Mouse (Mus musculus) G1E-ER4 (cell line): Measurements from ENCODE around the gene Tmem163. TPM values are rescaled to one million over a fixed set of nuclear protein-coding genes. Genes with fewer than 3 reads are reported as not detected.

Experiments used
- GATA1 ChIP-seq: IDR thresholded peaks from one replicate; pipeline ENCODE4 v1.8.0; 2012; ENCODE audit warnings: low read length, inconsistent platforms
- polyA plus RNA-seq: library from polyadenylated mRNA; stranded (reverse); fragments of >175 nt; gene quantifications from 2 replicates; pipeline ENCODE4 v1.2.3, GENCODE M21; 2012

Tmem163 gene
- polyA plus RNA-seq, 1 experiment, result not detected

DNA sequence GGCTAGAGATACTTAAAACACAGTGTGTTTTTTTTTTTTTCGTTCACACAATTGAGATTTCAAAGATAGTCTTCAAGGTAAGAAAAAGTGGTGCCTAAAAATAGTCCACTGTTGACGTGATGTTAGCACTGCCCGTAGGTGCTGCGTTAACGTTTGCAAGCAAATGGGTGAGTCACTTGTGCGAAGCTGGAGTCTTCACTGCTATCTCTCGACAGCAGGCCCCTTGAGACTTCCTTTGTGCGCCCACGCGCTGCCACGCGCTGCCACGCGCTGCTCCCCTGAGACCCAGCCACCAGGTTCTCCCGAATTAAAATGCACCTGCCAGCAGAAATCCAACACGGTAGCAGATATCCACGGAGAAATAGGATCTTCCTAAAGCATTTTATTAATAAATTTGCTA lies 178.6 kb downstream of the Tmem163 start:
- no peak for TF ChIP-seq GATA1

DNA sequence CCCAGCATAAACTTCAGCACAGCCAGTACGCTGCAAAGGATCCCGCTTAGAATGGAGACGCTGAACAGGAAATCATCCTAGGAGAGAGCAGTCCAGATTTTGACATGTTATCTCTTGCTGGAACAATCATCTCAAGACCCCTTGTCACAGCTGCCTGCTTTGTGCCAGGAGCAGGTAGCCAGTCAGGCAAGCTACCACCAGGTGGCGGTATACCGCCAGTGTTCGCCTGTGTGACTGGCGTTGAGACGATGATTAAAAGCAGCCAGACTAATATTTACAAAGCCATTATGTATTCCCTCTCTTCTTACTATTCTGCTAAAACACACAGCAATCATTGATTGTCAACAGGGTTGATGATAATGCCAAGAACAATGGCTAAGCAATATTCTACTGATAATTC lies 179.1 kb downstream of the Tmem163 start:
- no peak for TF ChIP-seq GATA1

DNA sequence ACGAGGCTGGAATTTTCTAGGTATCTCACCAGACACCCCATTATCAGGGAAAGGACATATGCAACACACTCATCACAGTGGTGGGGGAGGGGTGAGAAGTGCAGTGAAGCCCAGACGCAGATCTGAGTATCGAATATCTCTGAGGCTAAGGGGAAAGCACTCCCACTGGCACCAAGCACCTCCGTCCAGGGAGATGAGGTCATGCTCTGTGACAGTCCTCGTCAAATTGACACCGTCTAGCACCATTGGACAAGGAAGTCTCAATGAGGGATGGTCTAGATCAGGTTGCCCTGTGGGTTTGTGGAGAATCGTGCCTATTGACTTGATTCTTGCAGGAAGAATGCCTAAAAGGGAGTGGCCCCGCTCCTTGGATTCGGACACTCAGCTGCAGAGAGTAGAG lies 180.6 kb downstream of the Tmem163 start:
- no peak for TF ChIP-seq GATA1

DNA sequence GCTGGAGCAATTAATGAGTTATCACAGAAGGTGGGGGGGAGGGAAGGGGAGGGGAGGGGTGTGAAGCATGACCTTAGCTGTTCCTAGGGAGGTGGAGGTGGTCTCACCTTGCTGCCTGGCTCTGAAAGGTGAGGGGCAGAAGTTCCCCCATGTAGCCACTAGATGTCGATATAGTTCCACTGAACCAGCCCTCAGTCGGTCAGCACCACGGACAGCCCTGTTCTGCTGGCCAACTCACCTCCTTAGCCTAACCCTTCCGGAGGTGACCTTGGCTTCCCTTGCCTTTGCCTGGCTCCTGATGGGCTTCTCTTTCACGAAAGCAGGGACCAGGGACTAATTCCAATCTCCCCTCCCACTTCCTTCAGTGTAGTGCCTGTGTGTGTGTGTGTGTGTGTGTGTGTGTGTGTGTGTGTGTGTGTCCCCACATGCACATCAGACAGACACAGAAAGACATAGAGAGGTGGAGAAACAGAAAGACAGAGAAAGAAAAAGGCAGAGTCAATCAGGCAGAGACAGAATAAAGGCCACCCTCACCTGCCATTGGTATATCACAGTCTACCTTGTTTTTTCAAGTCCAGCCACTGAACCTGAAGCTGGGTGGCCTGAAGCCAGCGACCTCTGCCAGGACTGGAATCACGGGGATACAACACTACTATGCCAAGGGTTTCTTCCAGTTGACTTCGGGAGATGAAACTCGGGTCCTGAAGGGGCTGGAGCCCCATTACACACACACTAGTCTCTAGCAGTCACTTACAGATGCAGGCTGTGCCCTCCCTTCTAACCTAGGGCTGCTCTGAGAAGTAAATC lies 182.4 kb downstream of the Tmem163 start:
- TF ChIP-seq GATA1, result no peak

DNA sequence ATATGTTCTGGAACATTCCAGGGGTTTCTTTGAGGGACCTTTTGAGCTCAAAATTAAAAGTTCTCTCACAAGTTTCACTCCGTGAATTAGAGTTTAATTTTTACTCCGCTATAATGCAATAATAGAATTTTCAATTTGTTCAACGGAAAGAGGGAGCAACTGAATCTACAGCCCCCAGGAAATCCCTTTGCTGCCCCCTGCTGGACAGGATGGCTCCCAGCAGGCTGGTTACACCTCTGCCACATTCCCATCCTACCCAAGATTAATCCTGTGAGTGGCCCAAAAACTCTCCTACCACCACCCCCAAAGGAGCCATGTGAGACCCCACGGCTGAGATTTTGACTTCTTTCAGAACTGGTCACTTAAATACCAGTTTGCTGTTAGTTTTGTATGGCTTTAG lies 192.2 kb downstream of the Tmem163 start:
- TF ChIP-seq GATA1, result no peak

DNA sequence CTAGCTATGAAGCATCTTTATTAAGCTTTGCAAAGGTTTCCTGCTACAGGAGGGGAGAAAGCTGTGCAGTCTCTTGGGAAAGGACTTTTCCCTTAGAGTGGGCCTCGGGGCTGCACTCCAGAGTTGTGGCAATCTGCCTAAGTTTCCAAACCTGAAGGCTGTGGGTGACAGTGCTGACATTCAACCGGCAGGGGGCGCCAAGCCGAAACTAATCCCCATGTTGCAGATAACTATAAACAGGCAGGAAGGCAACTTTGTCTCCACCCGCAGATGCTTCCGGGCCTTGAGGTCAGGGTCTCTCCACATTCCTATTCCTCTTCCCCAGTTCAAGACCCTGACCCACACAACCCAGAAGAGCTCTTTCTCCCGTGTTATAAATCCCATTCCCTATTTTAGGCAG lies 194.5 kb downstream of the Tmem163 start:
- TF ChIP-seq GATA1, result no peak

DNA sequence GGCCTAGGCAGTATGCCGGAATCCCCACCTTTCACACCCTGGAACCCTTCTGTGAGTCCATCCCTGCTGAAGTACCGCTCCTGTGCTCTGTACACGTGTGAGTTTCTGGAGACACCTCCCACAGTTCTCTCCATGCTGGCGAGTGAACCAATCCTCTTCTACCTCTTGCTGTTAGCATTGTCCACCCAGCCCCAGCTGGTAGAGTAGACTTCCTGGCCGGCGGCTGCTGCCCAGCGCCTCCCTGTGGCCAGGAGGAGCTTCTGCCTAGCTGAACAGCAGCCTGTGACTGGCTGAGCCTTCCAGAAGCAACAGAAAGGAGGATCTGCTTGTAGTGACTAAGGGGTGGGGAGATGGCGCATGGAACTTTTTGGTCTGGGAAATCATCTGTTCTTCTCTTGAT lies 195.2 kb downstream of the Tmem163 start:
- TF ChIP-seq GATA1, result no peak

DNA sequence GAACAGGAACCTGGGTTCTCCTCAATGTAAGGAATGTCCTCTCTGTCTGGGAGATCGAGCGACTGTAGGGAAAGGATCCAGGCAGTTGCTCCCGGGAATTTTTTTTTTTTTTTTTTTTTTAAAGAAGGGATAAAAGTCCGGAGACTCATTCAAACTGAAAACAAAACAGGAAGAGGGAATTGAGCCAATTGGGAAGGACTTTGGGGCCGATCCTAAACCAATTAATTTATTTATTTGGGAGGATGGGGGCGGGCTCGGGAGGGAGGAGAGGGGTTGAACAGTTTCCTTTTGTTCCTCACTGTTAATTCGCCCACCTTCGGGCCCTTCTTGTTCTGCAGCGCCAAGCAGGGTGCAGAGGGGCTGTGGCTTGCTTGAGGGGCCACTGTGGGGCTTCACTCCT lies 196.4 kb downstream of the Tmem163 start:
- no peak for TF ChIP-seq GATA1

DNA sequence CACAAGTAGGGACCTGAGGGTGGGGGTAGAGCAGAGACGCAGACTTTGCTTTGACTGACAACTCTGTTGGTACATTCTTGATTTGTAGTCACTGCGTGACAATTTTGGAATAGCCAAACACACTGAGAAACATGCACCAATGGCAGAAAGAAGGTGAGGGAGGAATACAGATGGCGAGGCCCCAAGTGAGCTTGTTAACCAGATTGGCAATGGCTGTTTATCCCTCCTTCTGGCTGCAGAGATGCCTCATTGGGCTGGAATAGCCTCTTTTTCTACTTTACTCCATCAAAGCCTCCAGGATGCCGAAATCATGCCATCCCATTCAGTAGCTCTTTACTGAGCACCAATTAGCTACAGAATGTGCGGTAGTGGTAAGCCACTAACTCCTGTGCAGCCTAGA lies 203.6 kb downstream of the Tmem163 start:
- no peak for TF ChIP-seq GATA1

DNA sequence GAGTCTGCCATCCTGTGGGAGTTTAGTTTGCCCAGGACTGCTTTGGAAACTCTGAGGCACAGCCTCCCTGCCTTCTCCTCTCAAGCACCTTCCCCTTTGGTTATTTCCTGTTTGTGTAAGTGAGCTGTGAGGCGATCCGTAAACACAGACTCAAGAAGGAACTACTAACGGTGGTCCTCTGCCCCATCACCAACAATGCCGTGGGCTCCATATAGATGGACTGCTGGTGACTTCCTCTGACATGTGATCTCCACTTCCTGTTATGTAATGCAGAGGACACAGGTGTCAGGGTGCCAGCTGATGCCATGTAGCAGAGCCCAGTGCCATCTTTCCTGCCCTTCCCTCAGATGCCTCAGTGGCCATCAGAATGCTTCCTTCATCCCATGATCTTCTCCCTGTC lies 209.2 kb downstream of the Tmem163 start:
- no peak for TF ChIP-seq GATA1

DNA sequence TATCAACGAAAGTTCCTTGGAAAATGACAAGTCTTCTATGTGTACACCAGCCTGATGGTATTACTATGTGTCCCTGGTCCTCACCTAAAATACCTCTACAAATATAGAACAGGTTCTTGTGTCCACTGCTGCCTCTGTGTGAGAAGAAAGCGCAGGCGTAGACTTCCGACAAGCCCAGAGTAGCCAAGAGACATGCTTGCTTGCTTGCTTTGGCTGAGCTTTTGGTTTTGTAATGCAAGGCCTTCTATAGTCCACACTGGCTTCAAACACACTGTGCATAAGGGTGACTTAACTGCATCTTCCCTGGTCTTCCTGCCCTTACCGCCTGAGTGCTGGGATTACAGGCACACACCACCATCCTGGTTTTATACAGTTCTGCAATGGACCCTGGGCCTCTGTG lies 212.1 kb downstream of the Tmem163 start:
- TF ChIP-seq GATA1, result no peak

DNA sequence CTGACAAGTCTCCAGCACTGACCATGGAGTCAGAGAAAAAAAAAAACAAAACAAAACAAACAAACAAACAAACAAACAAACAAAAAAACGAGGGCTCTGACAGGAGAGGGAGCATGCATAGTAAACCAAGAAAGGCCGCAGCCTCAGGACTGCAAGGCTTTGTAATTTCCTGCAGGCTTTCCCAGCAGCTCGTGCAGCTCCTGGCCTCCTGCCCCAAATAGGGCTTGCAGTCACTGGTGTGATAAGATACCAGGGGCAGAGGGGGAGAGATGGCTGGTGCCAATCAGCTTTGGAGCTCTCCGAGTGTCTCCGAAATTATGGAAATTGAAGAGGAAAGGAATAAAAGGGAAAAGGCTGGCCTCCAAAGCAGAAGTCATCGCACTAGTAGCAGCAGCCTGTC lies 214.1 kb downstream of the Tmem163 start:
- TF ChIP-seq GATA1, result no peak

DNA sequence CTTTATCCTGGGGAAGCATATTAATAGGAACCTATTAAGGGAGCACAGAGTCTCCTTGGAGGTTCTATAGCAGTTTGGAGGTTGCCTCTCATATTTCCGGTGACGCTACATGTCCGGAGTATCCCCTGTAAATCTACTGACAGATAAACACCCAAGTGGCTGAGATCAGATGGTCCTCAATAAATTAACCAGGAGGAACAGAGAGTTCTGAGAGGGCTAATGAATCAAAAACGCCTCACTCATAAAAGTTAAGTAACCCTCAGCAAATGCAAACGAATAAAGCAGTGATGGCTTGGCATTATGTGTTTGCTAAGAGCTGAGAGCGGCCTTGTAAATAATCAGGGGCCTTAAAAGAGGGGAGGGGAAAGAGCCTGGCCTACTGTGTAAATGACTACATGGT lies 215.3 kb downstream of the Tmem163 start:
- TF ChIP-seq GATA1, result no peak

DNA sequence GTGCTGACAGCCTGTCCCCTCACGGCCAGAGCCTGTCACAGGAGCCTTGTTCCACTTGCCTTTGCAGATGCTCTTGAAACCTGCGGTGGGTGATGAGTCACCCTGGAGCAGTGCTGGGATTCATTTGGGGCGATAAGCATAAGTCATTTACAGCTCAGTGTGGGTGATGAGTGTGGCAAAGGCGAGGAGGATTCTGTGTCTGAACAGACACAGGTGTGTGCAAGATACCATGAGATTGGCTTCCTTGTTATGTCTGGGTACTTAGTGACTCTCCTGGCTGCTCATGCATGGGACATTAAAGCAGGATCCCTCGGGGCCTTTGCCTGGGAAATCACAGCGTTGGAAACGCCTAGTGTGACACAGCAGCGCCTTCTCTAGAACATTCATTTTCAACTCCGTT lies 218.3 kb downstream of the Tmem163 start:
- no peak for TF ChIP-seq GATA1

DNA sequence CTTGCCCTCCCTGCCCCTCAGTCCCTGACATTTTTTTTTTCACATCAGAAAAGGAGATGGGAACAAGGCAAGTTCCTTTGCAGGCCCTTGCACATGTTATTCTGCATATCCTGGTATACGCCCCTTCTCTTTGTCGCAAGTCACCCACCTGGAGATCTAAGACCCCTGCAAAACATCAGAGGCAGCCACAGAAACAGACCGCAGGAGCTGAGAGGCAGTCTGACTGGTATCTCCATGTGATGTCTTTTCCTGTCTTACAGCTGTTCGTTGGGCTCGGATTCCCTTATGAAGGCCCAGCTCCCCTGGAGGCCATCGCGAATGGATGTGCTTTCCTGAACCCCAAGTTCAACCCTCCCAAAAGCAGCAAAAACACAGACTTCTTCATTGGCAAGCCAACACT lies 219.8 kb downstream of the Tmem163 start:
- no peak for TF ChIP-seq GATA1

DNA sequence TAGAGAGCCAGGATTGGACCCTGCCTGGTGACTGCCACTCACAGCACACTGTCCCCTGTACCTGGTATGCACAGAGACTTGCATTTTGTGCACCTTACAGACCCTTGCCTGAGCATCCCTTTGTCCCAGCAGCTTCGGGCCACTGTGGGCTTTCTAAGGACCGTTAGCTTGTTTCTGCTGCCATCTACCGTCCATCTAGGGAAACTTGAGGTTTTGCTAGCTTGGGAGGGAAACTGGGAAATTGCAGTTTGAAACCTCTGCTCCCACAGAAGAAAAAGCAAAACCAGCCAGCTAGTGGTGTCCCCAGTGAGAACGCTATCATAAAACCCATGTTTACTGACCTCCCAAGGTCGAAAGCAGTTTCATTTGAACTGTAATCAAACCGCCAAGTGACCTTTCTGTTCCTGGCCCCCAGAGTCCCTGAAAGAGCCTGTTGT lies 220.3 kb downstream of the Tmem163 start:
- no peak for TF ChIP-seq GATA1

DNA sequence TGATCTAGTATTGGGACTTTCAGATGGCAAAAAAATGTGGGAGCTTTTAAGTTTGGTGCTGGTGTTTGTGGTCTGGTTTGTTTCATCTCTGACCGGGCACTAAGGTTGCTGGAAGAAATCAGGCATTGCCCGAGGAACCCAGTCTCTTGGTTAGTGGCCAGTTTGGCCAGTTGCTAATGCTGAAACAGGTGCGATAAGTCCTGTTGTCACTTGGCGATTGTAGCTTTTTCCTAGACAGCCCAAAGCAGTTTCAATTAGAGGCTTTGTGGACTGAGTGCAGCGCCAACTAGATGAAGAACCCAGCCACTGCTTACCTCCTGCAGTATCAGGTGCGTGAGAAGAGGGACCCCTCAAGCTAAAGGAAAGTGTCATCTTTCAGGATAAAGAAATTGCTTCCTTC lies 226.0 kb downstream of the Tmem163 start:
- no peak for TF ChIP-seq GATA1
